Mouse (Mus musculus): ENCODE data around the gene Gm14325.
"Not testable (repeated sequence)": the region's sequence is repeated elsewhere in the genome, so short reads cannot be mapped to it uniquely, and the experiment has no call there.

DNA sequence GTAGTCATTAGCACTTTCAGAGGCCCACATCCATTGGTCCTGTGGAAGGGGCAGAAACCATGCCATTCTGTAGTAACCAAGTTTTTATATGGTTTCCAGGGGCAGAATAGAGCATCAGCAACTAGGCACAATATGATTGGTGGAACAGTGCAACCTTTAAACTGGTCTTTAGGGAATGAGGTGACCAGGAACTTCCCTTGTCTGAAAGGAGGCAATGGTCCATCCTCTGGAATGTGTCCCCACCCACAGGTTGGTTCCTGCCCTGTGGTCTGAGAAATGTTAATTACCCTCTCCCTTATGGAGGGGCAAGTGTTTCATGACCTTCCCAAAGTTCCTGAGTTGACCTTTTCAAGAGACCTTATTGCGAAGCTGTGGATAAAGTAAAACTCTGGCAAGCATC is 3.5 kb upstream of the Gm14325 start:
- TF ChIP-seq TAL1, GATA1 (IDR thresholded peaks at IDR 0.05; ENCODE audit: low read length): not testable (repeated sequence)
